Mouse (Mus musculus): ENCODE results near the gene 2210016L21Rik.

DNA sequence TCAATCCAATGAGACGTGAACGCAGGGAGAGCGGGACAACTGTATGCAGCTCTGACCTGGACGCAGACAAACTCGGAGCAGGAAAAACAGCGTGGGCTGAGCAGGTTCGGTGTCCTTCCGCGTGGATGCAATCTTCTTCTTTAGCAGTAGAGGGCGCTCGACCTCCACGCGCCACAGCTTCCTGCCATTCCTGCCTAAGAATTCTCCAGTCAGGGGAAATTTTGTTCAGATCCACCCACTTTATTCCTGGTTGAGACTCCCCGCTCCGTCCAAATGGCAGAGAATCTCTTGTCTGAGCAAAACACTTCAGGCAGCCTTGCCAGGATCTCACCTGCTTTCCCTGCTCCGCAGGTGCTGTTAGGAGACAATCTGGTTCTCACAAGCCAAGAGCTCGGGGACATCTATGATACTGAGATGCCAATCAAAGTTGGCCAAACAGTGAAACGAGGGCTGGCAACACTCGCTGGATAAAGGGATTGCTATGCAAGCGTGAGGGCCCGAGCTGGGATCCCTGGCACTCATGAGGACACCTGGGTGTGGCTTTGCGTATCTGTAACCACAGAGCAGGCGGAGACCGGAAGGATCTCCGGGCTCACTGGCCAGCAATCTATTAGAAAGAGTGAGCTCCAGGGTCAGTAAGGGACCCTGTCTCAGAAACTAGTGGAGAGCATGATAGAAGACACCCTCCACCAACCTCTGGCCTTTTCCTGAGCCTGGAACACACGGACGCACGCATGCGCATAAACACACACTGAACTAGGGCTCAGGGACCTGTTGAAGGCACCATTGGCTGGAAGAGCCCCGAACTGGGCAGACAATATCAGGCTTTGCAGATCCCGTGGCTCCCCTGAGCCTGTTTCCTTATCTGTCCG lies 37.5 kb downstream of the 2210016L21Rik start:
- TF ChIP-seq CTCF (IDR thresholded peaks at IDR 0.05; ENCODE audit: low read depth, low read length) (peak; percentile 97), TAL1 (conservative IDR thresholded peaks at IDR 0.05; ENCODE audit: low read depth, low read length) (no peak), POLR2AphosphoS5 (IDR thresholded peaks at IDR 0.05; ENCODE audit: insufficient replicate concordance, low read depth, low read length) (no peak)

All from G1E (cell line).